Mouse (Mus musculus) neural tube, embryonic 12.5 days (tissue): ENCODE results near the gene Mtus2. TPM values are rescaled to one million over a fixed set of nuclear protein-coding genes. Genes with fewer than 3 reads are reported as not detected.

Source experiments
- ATAC-seq: fragments of 200-750 bp; cut with Nextera tagmentation; 2 replicates; pipeline ENCODE4 v1.8.0; 2017; ENCODE audit warnings: low read depth, mild to moderate bottlenecking, moderate TSS enrichment, moderate library complexity; ENCODE audit not compliant: low FRiP score
- H3K27ac ChIP-seq: fragments of 300-500 bp; sonication (generic); 2 replicates; pipeline ENCODE4 v1.5.1; 2016
- H3K27me3 ChIP-seq: fragments of 300-500 bp; sonication (generic); replicated peaks from 2 replicates; pipeline ENCODE4 v1.6.1; 2016; ENCODE audit warnings: mild to moderate bottlenecking
- H3K36me3 ChIP-seq: fragments of 300-500 bp; sonication (generic); 2 replicates; pipeline ENCODE4 v1.6.1; 2016; ENCODE audit warnings: mild to moderate bottlenecking
- H3K4me1 ChIP-seq: fragments of 300-500 bp; sonication (generic); 2 replicates; pipeline ENCODE4 v1.6.1; 2016
- H3K4me2 ChIP-seq: fragments of 300-500 bp; sonication (generic); replicated peaks from 2 replicates; pipeline ENCODE4 v1.6.1; 2016; ENCODE audit warnings: mild to moderate bottlenecking
- H3K4me3 ChIP-seq: fragments of 300-500 bp; sonication (generic); 2 replicates; pipeline ENCODE4 v1.5.1; 2016
- H3K9ac ChIP-seq: fragments of 300-500 bp; sonication (generic); 2 replicates; pipeline ENCODE4 v1.6.1; 2016; ENCODE audit warnings: mild to moderate bottlenecking
- H3K9me3 ChIP-seq: fragments of 300-500 bp; sonication (generic); 2 replicates; pipeline ENCODE4 v1.6.1; 2016; ENCODE audit warnings: mild to moderate bottlenecking
- WGBS: fragments of 180-500 bp; shearing (Covaris S2); methylation state at CpG from one replicate; pipeline ENCODE4 v1.1.7; 2016; 5-methylcytosine and 5-hydroxymethylcytosine counted together
- polyA plus RNA-seq: library from polyadenylated mRNA; unstranded; fragments of >200 nt; fragmentation: Nextera tagmentation; extraction: Ambion mirVana; gene quantifications from 2 replicates; pipeline ENCODE4 v1.2.1, GENCODE M21; 2016

Mtus2 gene
- polyA plus RNA-seq, 1 experiment from 2014 or later = 54.9 TPM

- Histone ChIP-seq H3K4me3 (no peak overlapping the region), H3K27ac (no peak overlapping the region), H3K36me3 (no peaks in the 10 kb centered on the region), H3K4me1 (peaks cover 4% of the 10 kb centered on the region; the same call in 1 of the 2 replicates), H3K4me2 (no peak overlapping the region), H3K27me3 (no peaks in the 10 kb centered on the region), H3K9me3 (peaks cover 7% of the 10 kb centered on the region; the same call in 1 of the 2 replicates), H3K9ac (no peak overlapping the region)
- 25% methylated on average over 13 of the region's 13 CpGs for WGBS
- peak; percentile 53; the same call in 1 of the 2 replicates for ATAC-seq
Measured at GRCm38 (mm10) chr5:148180590-148181307, 223.6 kb downstream of the Mtus2 start.

- Histone ChIP-seq H3K27ac (no peak overlapping the region), H3K9ac (no peak overlapping the region), H3K9me3 (peaks cover 10% of the 10 kb centered on the region), H3K4me3 (no peak overlapping the region), H3K4me1 (no peaks in the 10 kb centered on the region), H3K4me2 (no peak overlapping the region), H3K27me3 (no peaks in the 10 kb centered on the region), H3K36me3 (no peaks in the 10 kb centered on the region)
- 36% methylated on average over 4 of the region's 4 CpGs for WGBS
- ATAC-seq = no peak
Measured at GRCm38 (mm10) chr5:148181308-148181630, 224.1 kb downstream of the Mtus2 start.

GRCm38 (mm10) chr5:148181901-148182300, 224.8 kb downstream of the Mtus2 start:
- Histone ChIP-seq H3K4me1 (no peaks in the 10 kb centered on the region), H3K9me3 (peaks cover 10% of the 10 kb centered on the region), H3K4me3 (no peak overlapping the region), H3K9ac (no peak overlapping the region), H3K27ac (no peak overlapping the region), H3K4me2 (no peak overlapping the region), H3K36me3 (no peaks in the 10 kb centered on the region), H3K27me3 (no peaks in the 10 kb centered on the region)
- no peak for ATAC-seq
- 73% methylated on average over 6 of the region's 6 CpGs for WGBS

GRCm38 (mm10) chr5:148185898-148186297, 228.8 kb downstream of the Mtus2 start:
- no peak overlapping the region for H3K9ac ChIP-seq
- 64% methylated on average over 1 of the region's 1 CpGs for WGBS
- no peak overlapping the region for H3K27ac ChIP-seq
- H3K4me3 ChIP-seq = no peak overlapping the region
- H3K4me1 ChIP-seq = no peaks in the 10 kb centered on the region
- no peaks in the 10 kb centered on the region for H3K27me3 ChIP-seq
- no peaks in the 10 kb centered on the region for H3K36me3 ChIP-seq
- peaks cover 6% of the 10 kb centered on the region for H3K9me3 ChIP-seq
- H3K4me2 ChIP-seq = no peak overlapping the region
- no peak for ATAC-seq

GRCm38 (mm10) chr5:148191416-148191815, 234.3 kb downstream of the Mtus2 start:
- H3K4me3 ChIP-seq = no peak overlapping the region
- H3K36me3 ChIP-seq = no peaks in the 10 kb centered on the region
- WGBS = 35% methylated on average over 4 of the region's 4 CpGs
- H3K4me2 ChIP-seq = no peak overlapping the region
- no peak for ATAC-seq
- H3K27me3 ChIP-seq = no peaks in the 10 kb centered on the region
- H3K9me3 ChIP-seq = no peaks in the 10 kb centered on the region
- H3K4me1 ChIP-seq = no peaks in the 10 kb centered on the region
- no peak overlapping the region for H3K9ac ChIP-seq
- no peak overlapping the region for H3K27ac ChIP-seq

GRCm38 (mm10) chr5:148211831-148212230, 254.7 kb downstream of the Mtus2 start:
- Histone ChIP-seq H3K4me1 (peaks cover 4% of the 10 kb centered on the region; the same call in 1 of the 2 replicates), H3K4me3 (no peak overlapping the region), H3K27me3 (no peaks in the 10 kb centered on the region), H3K27ac (no peak overlapping the region), H3K4me2 (no peak overlapping the region), H3K9me3 (no peaks in the 10 kb centered on the region), H3K9ac (no peak overlapping the region), H3K36me3 (no peaks in the 10 kb centered on the region; the same call in 1 of the 2 replicates)
- ATAC-seq = no peak
- 93% methylated on average over 4 of the region's 4 CpGs for WGBS

- no peak for ATAC-seq
- H3K36me3 ChIP-seq = no peaks in the 10 kb centered on the region
- H3K9me3 ChIP-seq = no peaks in the 10 kb centered on the region
- no peaks in the 10 kb centered on the region for H3K27me3 ChIP-seq
- WGBS = 90% methylated on average over 8 of the region's 8 CpGs
- H3K4me3 ChIP-seq = no peak overlapping the region
- H3K4me1 ChIP-seq = peaks cover 4% of the 10 kb centered on the region; the same call in 1 of the 2 replicates
- H3K27ac ChIP-seq = no peak overlapping the region
- H3K9ac ChIP-seq = no peak overlapping the region
- no peak overlapping the region for H3K4me2 ChIP-seq
Measured at GRCm38 (mm10) chr5:148216786-148217185, 259.7 kb downstream of the Mtus2 start.

GRCm38 (mm10) chr5:148222898-148223297, 265.8 kb downstream of the Mtus2 start:
- H3K4me3 ChIP-seq = no peak overlapping the region
- H3K4me1 ChIP-seq = no peaks in the 10 kb centered on the region
- no peak overlapping the region for H3K27ac ChIP-seq
- no peak overlapping the region for H3K9ac ChIP-seq
- WGBS = 89% methylated on average over 5 of the region's 5 CpGs
- no peaks in the 10 kb centered on the region for H3K36me3 ChIP-seq
- H3K9me3 ChIP-seq = no peaks in the 10 kb centered on the region
- no peaks in the 10 kb centered on the region for H3K27me3 ChIP-seq
- ATAC-seq = no peak
- no peak overlapping the region for H3K4me2 ChIP-seq

- no peaks in the 10 kb centered on the region for H3K9me3 ChIP-seq
- no peak overlapping the region for H3K4me2 ChIP-seq
- H3K36me3 ChIP-seq = no peaks in the 10 kb centered on the region
- ATAC-seq = no peak
- no peak overlapping the region for H3K27ac ChIP-seq
- H3K4me3 ChIP-seq = no peak overlapping the region
- H3K4me1 ChIP-seq = no peaks in the 10 kb centered on the region
- WGBS = 88% methylated on average over 16 of the region's 16 CpGs
- H3K9ac ChIP-seq = no peak overlapping the region
- H3K27me3 ChIP-seq = no peaks in the 10 kb centered on the region
Measured at GRCm38 (mm10) chr5:148224004-148224403, 266.9 kb downstream of the Mtus2 start.

- H3K4me2 ChIP-seq = no peak overlapping the region
- no peaks in the 10 kb centered on the region for H3K9me3 ChIP-seq
- 73% methylated on average over 18 of the region's 18 CpGs for WGBS
- no peaks in the 10 kb centered on the region for H3K27me3 ChIP-seq
- no peaks in the 10 kb centered on the region; the same call in 1 of the 2 replicates for H3K4me1 ChIP-seq
- H3K27ac ChIP-seq = no peak overlapping the region
- no peak for ATAC-seq
- no peaks in the 10 kb centered on the region for H3K36me3 ChIP-seq
- H3K4me3 ChIP-seq = no peak overlapping the region
- no peak overlapping the region for H3K9ac ChIP-seq
Measured at GRCm38 (mm10) chr5:148233714-148234113, 276.6 kb downstream of the Mtus2 start.

- Histone ChIP-seq H3K4me2 (no peak overlapping the region), H3K9me3 (no peaks in the 10 kb centered on the region), H3K27me3 (no peaks in the 10 kb centered on the region), H3K27ac (no peak overlapping the region), H3K9ac (no peak overlapping the region), H3K4me1 (no peaks in the 10 kb centered on the region; the same call in 1 of the 2 replicates), H3K4me3 (no peak overlapping the region), H3K36me3 (no peaks in the 10 kb centered on the region)
- 55% methylated on average over 9 of the region's 9 CpGs for WGBS
- no peak for ATAC-seq
Measured at GRCm38 (mm10) chr5:148236616-148237015, 279.5 kb downstream of the Mtus2 start.

GRCm38 (mm10) chr5:148239067-148239466, 281.9 kb downstream of the Mtus2 start:
- Histone ChIP-seq H3K4me1 (no peaks in the 10 kb centered on the region), H3K9me3 (no peaks in the 10 kb centered on the region), H3K27me3 (no peaks in the 10 kb centered on the region), H3K4me3 (no peak overlapping the region), H3K4me2 (no peak overlapping the region), H3K27ac (no peak overlapping the region), H3K36me3 (no peaks in the 10 kb centered on the region), H3K9ac (no peak overlapping the region)
- peak; percentile 61; the same call in 1 of the 2 replicates for ATAC-seq

GRCm38 (mm10) chr5:148239757-148240156, 282.6 kb downstream of the Mtus2 start:
- 18% methylated on average over 2 of the region's 2 CpGs for WGBS
- Histone ChIP-seq H3K4me3 (no peak overlapping the region), H3K9me3 (no peaks in the 10 kb centered on the region), H3K4me2 (no peak overlapping the region), H3K27ac (no peak overlapping the region), H3K4me1 (no peaks in the 10 kb centered on the region), H3K36me3 (no peaks in the 10 kb centered on the region), H3K27me3 (no peaks in the 10 kb centered on the region), H3K9ac (no peak overlapping the region)
- no peak for ATAC-seq
